Mouse (Mus musculus) common myeloid progenitor, adult 5-6 weeks (primary cell): ENCODE measurements around the gene Mpnd. TPM values are rescaled to one million over a fixed set of nuclear protein-coding genes. Genes with fewer than 3 reads are reported as not detected.
A peak's percentile ranks its signal among the peaks of the same experiment; 100 is the strongest.
"Not testable (repeated sequence)": the region's sequence is repeated elsewhere in the genome, so short reads cannot be mapped to it uniquely, and the experiment has no call there.

Source experiments
- ATAC-seq: replicated peaks from 2 replicates; pipeline ENCODE4 v1.8.0; 2016; ENCODE audit warnings: low read depth, mild to moderate bottlenecking, moderate TSS enrichment, inconsistent platforms; ENCODE audit not compliant: poor library complexity, severe bottlenecking
- total RNA-seq: library from RNA; stranded (forward); fragments of 200-1000, 187-1606 nt; gene quantifications from 2 replicates; pipeline ENCODE4 v1.2.3, GENCODE M21; 2017

Mpnd gene
- total RNA-seq, 1 experiment from 2014 or later: 70.7 TPM

DNA sequence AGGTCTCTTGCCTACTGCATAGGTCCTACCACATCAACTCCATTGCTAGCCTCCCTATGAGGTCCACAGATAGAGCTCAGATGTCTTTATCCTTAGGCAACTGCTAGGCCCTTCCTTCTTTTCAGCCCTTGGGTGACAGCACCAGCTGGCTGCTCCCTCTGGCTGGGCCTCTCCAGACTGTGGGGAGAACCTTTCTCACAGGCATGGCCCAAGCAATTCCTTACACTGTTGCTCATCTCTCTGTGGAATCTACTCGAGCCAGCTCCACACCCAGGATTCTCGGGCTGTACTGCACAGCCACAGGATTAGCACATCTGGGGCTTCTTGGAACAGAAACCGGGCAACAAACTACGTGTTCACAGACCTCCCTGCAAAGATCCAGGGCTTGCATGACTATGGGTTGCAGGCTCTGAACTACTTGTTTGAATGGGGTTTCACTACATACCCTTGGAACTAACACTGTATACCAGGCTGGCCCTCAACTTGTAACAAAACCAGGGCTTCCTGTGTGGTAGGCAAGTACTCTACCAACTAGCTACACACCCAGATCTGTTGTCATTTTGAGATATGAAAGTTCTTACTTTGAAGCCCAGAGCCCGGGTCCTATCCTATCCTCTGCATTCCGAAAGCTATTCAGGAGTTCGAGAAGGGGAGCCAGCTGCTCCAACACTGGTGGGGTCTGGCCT is 28.7 kb downstream of the Mpnd start:
- no peak for ATAC-seq

DNA sequence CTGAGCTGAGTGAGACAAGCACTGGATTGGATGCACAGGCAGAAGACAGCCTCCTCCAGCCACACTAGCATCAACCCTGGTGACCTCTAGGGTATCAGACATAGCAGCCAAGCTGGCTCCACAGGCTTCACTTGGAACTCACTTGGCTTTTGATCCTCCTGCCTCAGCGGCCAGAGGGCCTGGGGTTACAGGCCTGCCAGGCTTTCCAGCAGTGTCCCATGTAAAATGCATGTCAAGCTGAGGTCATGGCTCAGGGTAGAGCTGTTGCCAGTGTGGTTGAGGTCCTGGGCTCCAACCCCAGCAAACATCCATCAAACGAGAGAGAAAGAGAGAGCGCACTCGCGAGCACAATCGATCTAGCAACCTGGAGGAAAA is 29.2 kb downstream of the Mpnd start:
- no peak for ATAC-seq

GRCm38 (mm10) chr17:56035216-56035615 is 29.7 kb downstream of the Mpnd start:
- ATAC-seq: no peak

DNA sequence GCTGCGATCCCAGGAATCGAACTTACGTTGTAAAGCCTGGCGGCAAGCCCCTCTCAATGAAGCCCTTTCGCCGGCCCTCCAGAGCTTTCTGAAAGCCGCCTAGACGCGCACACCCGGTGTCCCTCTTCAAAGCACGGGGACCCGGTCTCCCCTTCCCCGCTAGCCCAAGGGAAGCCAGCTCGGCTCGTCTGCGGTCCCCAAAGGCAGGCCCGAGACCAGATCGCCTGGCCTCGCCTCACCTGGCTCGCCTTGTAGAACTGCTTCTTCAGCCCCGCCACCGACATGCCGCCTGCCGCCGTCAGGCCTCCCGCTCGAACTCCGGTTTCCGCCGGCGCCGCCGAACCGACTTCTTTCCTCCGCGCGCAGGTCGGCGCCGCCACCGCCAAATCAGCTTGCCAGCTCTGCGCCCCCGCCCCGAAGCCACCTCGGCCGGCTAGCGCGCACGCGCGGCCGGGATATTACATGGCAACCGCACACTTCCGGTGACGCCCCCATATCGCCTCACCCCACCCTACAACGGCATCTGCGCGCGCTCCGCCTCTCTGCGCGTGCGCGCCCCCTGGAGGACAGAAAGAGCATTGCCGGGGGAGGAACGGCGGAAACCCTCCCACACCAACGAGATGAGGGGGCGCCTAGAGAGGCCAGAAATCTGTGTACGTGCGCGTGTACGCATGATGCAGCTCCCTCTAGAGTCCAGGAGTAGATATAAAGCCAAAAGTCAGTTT is 30.8 kb downstream of the Mpnd start, which contains the start of gene Sh3gl1:
Gene Sh3gl1, minus strand, starts transcription at position 460 of the 725 bp plus-strand sequence.
- peak; percentile 78 for ATAC-seq

DNA sequence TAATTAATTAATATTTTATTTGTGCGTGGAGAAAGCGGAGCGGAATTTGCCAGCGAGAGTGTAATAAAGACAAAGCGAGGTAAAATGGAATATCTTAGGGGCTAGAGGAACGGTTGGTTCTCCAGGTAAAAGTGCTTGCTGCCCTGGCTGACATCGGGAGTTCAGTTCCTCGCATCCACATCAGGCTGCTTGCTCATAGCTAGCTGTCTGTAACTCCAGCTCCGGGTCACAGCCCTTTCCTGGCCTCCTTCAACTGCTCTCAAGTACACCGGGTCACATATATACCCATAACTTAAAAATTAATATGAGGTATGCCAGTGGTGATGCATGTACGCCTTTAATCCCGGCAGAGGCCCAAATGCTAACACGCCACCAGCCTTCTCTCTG is 31.4 kb downstream of the Mpnd start:
- no peak for ATAC-seq

DNA sequence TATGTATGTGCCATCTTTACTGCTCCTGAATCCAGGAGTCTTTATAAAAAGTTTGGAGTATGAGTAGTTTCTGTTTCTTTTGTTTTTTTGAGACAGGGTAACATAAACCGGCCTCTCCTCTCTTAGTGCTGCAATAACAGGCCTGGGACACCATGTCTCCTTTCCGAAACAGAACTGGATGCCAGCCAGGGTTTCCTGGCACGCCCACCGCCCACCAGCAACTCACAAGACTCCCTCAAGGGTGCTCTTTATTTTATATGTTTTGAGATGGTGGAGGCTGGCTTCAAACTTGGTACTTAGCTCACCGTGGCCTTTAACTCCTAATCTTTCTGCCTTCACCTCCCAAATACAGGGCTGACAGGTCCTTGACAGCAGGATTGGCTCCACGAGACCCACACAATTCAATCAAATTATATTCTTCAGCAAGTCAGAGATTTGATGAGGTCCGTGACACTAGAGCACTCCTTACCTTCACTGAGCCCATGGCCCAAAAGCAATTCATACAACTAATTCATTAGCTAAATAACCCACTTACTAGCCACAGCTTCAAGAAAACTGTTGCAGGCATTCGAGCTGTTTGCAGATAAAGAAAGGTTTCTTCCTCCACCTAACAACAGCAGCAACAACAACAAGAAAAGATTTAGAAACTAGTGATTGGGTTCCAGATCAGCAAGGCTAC is 33.2 kb downstream of the Mpnd start:
- ATAC-seq: no peak

GRCm38 (mm10) chr17:56039345-56039744 is 33.8 kb downstream of the Mpnd start:
- ATAC-seq: no peak

GRCm38 (mm10) chr17:56040030-56040856 is 34.7 kb downstream of the Mpnd start, which contains the start of gene Chaf1a:
Gene Chaf1a, plus strand, starts transcription at chr17:56040439.
- peak; percentile 72 for ATAC-seq

GRCm38 (mm10) chr17:56040857-56041163 is 35.3 kb downstream of the Mpnd start:
- no peak for ATAC-seq

DNA sequence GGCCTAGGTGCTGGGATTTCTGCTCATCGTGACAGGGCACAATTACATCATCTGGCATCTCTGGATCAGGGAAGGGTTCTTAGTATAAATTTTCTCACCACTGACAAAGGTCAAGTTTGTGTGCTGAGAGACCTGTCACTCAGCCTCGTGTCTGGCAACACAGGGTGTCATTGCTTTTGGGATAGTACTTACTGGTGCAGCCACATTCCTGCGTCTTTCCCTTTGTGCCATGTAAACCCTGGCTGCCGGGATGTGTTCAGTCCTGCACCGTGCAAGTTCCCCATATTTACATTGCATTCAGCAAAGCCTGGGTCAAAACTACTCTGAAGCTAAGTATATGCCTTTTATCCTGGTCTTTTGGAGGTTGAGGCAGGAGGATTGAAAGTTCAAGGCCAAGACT is 45.9 kb downstream of the Mpnd start:
- no peak for ATAC-seq

DNA sequence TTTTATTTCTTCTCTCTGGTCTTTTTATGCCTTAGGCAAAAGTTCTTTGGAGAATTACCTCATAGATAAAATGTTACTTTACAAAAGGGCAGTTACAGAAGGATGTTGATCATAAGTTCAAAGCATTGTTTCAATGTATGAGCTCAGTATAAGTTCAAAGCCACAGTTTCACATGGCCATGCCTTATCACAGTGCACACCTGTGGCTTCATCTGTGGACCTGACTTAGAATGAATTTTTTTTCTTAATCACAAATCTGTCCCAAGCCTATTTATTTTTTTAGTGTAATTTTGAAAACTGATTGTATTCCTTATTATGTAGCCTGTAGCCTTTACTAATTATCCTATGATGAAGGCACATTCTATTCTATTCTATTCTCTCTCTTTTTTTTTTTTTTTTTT is 49.4 kb downstream of the Mpnd start:
- ATAC-seq: no peak

GRCm38 (mm10) chr17:56055945-56056678 is 50.6 kb downstream of the Mpnd start:
- ATAC-seq: no peak

GRCm38 (mm10) chr17:56057381-56058120 is 52.0 kb downstream of the Mpnd start:
- ATAC-seq: no peak

DNA sequence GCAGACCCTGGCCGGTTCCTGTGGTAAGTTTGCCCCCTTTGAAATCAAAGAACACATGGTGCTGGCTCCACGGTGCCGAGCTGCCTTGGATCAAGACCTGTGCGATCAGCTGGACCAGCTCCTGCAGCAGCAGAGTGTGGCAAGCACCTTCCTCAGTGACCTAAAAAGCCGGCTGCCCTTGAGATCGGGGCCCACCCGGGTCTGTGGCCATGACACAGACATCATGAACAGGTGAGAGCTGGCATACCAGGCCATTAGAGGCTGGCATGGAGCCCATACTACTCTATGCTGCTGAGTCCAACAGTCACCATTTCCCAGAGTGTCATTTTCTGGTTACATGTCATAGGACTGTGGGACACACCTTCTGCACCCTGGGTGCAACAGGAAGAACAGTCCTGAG is 56.6 kb downstream of the Mpnd start:
- ATAC-seq: no peak

DNA sequence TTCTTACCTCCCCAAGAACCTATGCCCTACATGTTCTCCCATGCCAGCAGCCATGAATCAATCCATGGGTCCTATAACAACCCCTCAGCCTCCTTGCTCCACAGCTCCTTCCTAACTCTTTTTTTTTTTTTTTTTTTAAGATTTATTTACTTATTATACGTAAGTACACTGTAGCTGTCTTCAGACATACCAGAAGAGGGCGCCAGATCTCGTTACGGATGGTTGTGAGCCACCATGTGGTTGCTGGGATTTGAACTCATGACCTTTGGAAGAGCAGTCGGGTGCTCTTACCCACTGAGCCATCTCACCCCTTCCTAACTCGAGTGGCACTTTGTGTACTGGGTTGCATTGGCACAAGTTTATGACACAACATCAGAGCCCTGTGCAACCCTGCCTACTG is 60.2 kb downstream of the Mpnd start:
- ATAC-seq: not testable (repeated sequence)
